Mouse (Mus musculus): ENCODE data around the gene Oasl2.
"Not testable (repeated sequence)": the region's sequence is repeated elsewhere in the genome, so short reads cannot be mapped to it uniquely, and the experiment has no call there.

Oasl2 gene

GRCm38 (mm10) chr5:114896688-114897373, at the start of gene Oasl2:
Oasl2 (plus strand) TSS chr5:114896936.
- in situ Hi-C loops (cut with MboI, MseI): no loop called here

GRCm38 (mm10) chr5:114851565-114852236, 45.0 kb upstream of the Oasl2 start:
- in situ Hi-C loops (cut with MboI, MseI): loop anchor here (5.0 to 10.0 kb wide), 2 partner anchors 847 to 1509 kb away; partner anchors contain the start of gene Dao (in 1 of the 2)

- in situ Hi-C loops (cut with MboI, MseI): loop anchor here (5.0 to 10.0 kb wide), 2 partner anchors 849 to 1511 kb away; partner anchors contain the start of gene Dao (in 1 of the 2)
These were observed 43.4 kb upstream of the Oasl2 start, which contains the start of gene 4930519G04Rik for GRCm38 (mm10) chr5:114853364-114853763. 4930519G04Rik (plus strand) TSS chr5:114853664.

DNA sequence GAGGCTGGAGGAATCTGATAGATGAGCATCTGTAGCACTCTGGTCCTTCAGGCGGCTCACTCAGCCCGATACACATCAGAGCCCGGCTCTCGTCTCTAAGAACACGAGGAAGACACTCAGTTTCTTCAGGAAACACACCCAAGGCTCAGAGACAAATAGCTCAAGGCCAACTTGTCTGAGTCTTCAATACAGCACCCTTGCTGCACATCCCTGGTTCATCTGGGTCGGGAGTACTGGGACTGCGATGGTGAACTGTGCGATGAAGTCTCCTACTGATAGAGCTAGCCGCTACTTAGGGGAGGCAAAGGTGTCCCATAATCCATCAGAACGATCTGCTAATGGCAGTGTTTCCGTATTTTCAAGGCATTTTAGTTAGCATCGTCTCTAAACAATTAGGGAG, 38.2 kb upstream of the Oasl2 start, which contains the start of gene Gm9936:
TSS of gene Gm9936 (minus strand) at position 101 of the 400 bp plus-strand sequence.
- in situ Hi-C loops (cut with MboI, MseI): loop anchor here in 1 of 2 experiments (10.0 kb wide), 1 partner anchor 854 kb away; the partner anchor contains the start of gene Dao

GRCm38 (mm10) chr5:114859253-114859652, 37.5 kb upstream of the Oasl2 start:
- in situ Hi-C loops (cut with MboI, MseI): loop anchor here in 1 of 2 experiments (10.0 kb wide), 1 partner anchor 854 kb away; the partner anchor contains the start of gene Dao

- in situ Hi-C loops (cut with MboI, MseI): no loop called here
These were observed 35.0 kb upstream of the Oasl2 start for GRCm38 (mm10) chr5:114861730-114862129.

DNA sequence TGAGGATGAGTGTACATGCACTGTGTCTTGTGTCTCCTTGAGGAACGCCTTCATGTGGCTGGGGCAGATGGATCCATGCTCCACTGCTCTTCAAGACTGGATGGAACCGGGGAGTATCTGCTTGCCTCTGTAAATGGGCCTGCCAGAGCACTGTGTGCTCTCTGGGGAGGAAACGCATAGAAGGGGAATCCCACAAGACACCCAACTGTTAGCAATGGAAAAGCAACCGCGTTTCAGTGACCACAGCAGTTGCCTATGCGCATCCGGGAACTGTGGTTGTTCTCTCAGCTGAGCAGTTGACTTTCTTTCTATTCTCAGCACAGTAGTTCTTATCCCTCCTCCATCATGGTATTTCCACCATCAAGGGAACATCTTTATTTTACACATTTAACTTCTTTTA, 31.9 kb upstream of the Oasl2 start:
- in situ Hi-C loops (cut with MboI, MseI): no loop called here

- in situ Hi-C loops (cut with MboI, MseI): no loop called here
These were observed 31.5 kb upstream of the Oasl2 start for GRCm38 (mm10) chr5:114865279-114865678.

DNA sequence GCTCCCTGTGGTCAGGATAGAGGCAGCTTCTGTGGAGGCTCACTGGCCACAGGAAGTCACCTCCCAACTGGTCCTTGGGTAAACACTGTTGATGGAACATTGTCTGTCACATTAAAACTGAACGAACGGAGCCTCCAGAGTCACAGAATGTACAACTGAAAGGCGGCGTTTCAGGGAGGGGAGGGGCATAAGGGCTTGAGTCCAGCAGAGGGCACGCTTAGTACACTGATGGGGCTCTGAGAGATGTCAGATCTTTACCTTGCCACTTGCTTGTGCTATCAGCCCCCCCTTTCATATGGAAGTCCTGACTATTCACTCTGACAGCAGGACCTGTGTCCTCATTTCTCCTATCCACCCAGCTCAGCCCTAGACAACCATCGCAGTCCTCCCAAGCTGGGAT, 20.9 kb upstream of the Oasl2 start:
- in situ Hi-C loops (cut with MboI, MseI): no loop called here

GRCm38 (mm10) chr5:114876331-114876730, 20.4 kb upstream of the Oasl2 start:
- in situ Hi-C loops (cut with MboI, MseI): no loop called here

- in situ Hi-C loops (cut with MboI, MseI): no loop called here
These were observed 19.2 kb upstream of the Oasl2 start for GRCm38 (mm10) chr5:114877487-114877886.

DNA sequence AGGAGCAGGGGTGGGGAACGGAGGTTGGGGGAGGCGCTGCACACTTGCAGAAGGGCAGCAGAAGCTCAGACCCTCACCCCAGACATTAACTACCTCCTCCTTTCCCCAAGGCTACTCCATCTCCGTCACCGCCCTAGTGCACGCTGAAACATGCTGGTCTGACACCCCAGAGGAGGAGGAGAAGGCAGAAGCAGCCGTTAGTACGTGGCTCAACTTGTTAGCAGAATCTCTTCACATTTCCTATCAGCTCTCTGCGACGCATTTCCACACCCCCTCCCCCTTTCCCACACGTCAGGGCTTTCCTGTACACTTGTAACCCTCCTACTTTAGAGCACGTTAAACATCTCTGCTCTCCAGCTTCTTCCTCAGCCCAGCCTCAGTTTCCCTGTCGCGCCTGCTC, 17.3 kb upstream of the Oasl2 start:
- in situ Hi-C loops (cut with MboI, MseI): no loop called here

DNA sequence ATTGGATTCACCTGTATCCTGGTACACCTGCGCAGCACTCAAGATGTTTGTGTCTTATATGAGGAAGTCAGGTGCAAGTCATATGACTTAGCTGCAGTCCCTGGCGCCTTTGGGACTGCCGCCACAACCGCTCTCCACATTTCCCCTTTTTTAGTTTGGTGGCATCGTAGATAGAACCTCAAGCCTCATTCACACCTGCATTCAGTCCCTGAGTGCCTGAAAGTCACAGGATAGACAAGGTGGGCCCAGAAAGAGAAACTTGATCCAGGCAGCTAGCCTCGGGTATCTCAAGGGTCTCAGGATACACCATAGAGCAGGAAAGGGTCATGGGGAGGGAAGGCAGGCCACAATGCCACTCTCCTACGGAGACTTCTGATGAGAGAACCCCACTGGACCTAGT, 14.4 kb upstream of the Oasl2 start:
- in situ Hi-C loops (cut with MboI, MseI): not testable (repeated sequence)

GRCm38 (mm10) chr5:114883022-114883421, 13.7 kb upstream of the Oasl2 start:
- in situ Hi-C loops (cut with MboI, MseI): no loop called here

GRCm38 (mm10) chr5:114886801-114887200, 9.9 kb upstream of the Oasl2 start:
- in situ Hi-C loops (cut with MboI, MseI): no loop called here

DNA sequence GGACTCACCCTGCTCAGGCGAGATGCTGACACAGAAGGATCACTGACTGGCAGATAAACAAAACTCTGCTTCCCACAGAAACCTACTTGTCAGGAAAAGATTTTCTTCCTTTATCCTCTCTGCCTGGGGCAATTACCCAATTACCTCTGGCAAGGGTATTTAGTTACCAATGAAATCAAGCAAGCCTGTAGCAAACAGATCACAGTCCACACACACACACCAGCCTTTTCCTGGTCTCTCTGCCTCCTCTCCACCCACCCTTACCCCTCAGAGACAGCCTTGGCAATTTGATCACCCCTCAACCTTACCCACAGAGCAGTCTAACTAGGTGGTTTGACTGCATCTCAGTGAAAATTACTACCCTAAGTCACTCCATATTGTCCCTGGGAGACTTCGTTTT, 7.7 kb upstream of the Oasl2 start:
- in situ Hi-C loops (cut with MboI, MseI): no loop called here

GRCm38 (mm10) chr5:114895542-114895941, 1.2 kb upstream of the Oasl2 start:
- in situ Hi-C loops (cut with MboI, MseI): no loop called here

DNA sequence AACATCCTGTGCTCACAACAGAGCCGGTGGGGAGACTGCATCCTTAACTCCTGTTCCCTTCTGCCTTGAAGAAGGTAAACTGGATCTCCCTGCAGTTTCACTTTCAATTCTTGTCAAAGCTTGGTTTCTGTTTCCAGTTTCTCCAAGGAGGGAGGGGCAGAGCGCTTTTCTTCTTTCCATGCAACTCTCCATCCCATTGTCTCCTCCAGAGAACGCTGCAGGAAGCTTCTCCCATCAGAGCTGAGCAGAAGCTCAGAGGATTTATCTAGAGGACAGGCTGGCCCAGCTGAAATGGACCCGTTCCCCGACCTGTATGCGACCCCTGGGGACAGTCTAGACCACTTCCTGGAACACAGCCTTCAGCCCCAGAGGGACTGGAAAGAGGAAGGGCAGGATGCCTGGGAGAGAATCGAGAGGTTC, 648 bp downstream of the Oasl2 start:
- in situ Hi-C loops (cut with MboI, MseI): no loop called here

DNA sequence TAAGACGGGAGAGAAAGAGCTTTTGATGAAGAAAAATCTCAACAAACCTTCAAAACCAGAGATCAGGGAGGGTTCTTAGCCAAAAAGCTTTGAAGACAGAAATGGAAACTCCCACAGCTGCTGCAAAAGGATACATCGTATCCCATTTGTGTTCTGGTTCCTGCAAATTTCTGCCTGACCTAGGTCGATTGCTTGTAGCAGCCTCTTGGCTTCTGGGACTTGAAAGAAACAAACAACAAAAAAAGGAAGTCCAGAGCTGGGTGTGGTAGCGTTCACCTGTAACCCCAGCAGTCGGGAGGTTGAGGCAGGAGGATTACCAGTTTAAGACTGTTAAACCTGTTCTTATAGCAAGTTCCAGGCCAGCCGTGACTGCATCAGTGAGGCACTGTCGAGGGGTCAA, 2.1 kb downstream of the Oasl2 start:
- in situ Hi-C loops (cut with MboI, MseI): no loop called here

GRCm38 (mm10) chr5:114902413-114902812, 5.7 kb downstream of the Oasl2 start:
- in situ Hi-C loops (cut with MboI, MseI): no loop called here

DNA sequence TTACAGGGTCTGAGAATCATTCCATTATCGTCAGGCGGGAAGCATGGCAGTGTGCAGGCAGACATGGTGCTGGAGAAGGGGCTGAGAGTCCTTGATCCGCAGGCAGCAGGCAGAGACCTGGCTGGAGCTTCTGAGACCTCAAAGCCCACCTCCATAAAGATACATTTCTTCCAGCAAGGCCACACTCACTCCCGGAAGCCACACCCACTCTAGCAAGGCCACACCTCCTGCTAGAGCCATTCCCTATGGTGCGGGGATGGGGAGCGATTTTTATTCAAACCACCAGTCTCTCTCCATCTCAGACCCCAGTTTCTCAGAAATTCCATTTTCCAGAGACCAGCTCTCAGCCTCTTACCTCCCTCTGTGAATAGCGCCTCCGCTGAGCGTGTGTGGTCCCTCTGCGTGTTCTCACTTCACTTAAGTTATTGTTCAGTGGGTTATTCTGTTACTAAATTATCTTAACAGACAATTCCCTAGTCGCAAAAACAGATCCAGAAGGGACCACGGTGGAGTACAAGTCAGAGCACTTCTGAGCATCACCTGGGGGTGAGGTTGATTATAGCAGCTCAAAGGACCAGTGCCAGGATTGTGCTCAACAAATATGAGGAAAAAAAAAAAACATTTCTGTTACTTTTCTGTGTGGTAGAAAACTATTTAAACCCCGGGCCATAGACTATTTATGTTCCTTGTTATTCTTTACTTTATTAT, 12.0 kb downstream of the Oasl2 start:
- in situ Hi-C loops (cut with MboI, MseI): no loop called here

- in situ Hi-C loops (cut with MboI, MseI): no loop called here
These were observed 16.9 kb downstream of the Oasl2 start for GRCm38 (mm10) chr5:114913686-114914085.

All from T-helper 17 cell (primary cell).